Mouse (Mus musculus) retina, embryonic 14.5 days (tissue): ENCODE measurements around the gene Tmem95.
"Not testable (repeated sequence)": the region's sequence is repeated elsewhere in the genome, so short reads cannot be mapped to it uniquely, and the experiment has no call there.

Experiments used
- DNase-seq: peaks from one replicate; pipeline ENCODE4 v3.0.0-alpha.2; 2015; ENCODE audit warnings: low spot score

The Tmem95 gene

GRCm38 (mm10) chr11:69880506-69880852 is 2.7 kb upstream of the Tmem95 start:
- peak; percentile 77 for DNase-seq

- DNase-seq = no peak
Measured at GRCm38 (mm10) chr11:69879711-69880110, 1.9 kb upstream of the Tmem95 start.

GRCm38 (mm10) chr11:69878952-69879351 is 1.1 kb upstream of the Tmem95 start:
- no peak for DNase-seq

- DNase-seq = no peak
Measured at GRCm38 (mm10) chr11:69878399-69878798, 581 bp upstream of the Tmem95 start.

- DNase-seq = peak; percentile 88
Measured at GRCm38 (mm10) chr11:69876867-69877266, 951 bp downstream of the Tmem95 start.

GRCm38 (mm10) chr11:69876186-69876585 is 1.6 kb downstream of the Tmem95 start:
- DNase-seq = no peak

GRCm38 (mm10) chr11:69872451-69872850 is 5.4 kb downstream of the Tmem95 start:
- DNase-seq = no peak

- no peak for DNase-seq
Measured at GRCm38 (mm10) chr11:69871822-69872221, 6.0 kb downstream of the Tmem95 start.

GRCm38 (mm10) chr11:69870289-69871069 is 7.3 kb downstream of the Tmem95 start:
- no peak for DNase-seq

- no peak for DNase-seq
Measured at GRCm38 (mm10) chr11:69867335-69867734, 10.5 kb downstream of the Tmem95 start.

- no peak for DNase-seq
Measured at GRCm38 (mm10) chr11:69865561-69865960, 12.3 kb downstream of the Tmem95 start.

GRCm38 (mm10) chr11:69864138-69864860 is 13.5 kb downstream of the Tmem95 start:
- no peak for DNase-seq

GRCm38 (mm10) chr11:69863729-69864128 is 14.1 kb downstream of the Tmem95 start:
- DNase-seq = not testable (repeated sequence)

GRCm38 (mm10) chr11:69858113-69858998 is 19.5 kb downstream of the Tmem95 start, which contains the start of gene Tnk1:
Gene Tnk1 (minus strand): TSS chr11:69858730.
- no peak for DNase-seq

- DNase-seq = peak; percentile 74
Measured at GRCm38 (mm10) chr11:69855347-69855746, 22.5 kb downstream of the Tmem95 start.

- no peak for DNase-seq
Measured at GRCm38 (mm10) chr11:69854680-69855079, 23.1 kb downstream of the Tmem95 start.

- no peak for DNase-seq
Measured at GRCm38 (mm10) chr11:69853994-69854393, 23.8 kb downstream of the Tmem95 start.

GRCm38 (mm10) chr11:69850754-69851153 is 27.1 kb downstream of the Tmem95 start:
- DNase-seq = no peak

GRCm38 (mm10) chr11:69849884-69850283 is 27.9 kb downstream of the Tmem95 start:
- no peak for DNase-seq

GRCm38 (mm10) chr11:69849128-69849527 is 28.7 kb downstream of the Tmem95 start:
- DNase-seq = no peak

- DNase-seq = no peak
Measured at GRCm38 (mm10) chr11:69848021-69848420, 29.8 kb downstream of the Tmem95 start.
